Mouse (Mus musculus) myocyte (in vitro differentiated cells): ENCODE measurements around the gene Creld2. TPM values are rescaled to one million over a fixed set of nuclear protein-coding genes. Genes with fewer than 3 reads are reported as not detected.

Experiments used
- H3K27me3 ChIP-seq: one replicate; pipeline ENCODE4 v1.6.1; 2011; ENCODE audit not compliant: control insufficient read depth, insufficient read depth, insufficient read length
- H3K36me3 ChIP-seq: one replicate; pipeline ENCODE4 v1.6.1; 2011; ENCODE audit not compliant: control insufficient read depth, insufficient read depth
- H3K4me2 ChIP-seq: one replicate; pipeline ENCODE4 v1.6.1; 2011; ENCODE audit warnings: low read depth, control low read depth
- H3K4me3 ChIP-seq: one replicate; pipeline ENCODE4 v1.5.1; 2011; ENCODE audit warnings: mild to moderate bottlenecking, control low read depth, moderate library complexity
- H3K79me2 ChIP-seq: one replicate; pipeline ENCODE4 v1.6.1; 2011; ENCODE audit not compliant: control insufficient read depth, insufficient read depth
- H3ac ChIP-seq: one replicate; pipeline ENCODE4 v1.6.1; 2011; ENCODE audit not compliant: control insufficient read depth, insufficient read length
- CEBPB ChIP-seq: IDR thresholded peaks from 2 replicates; pipeline ENCODE4 v1.6.1; 2011; ENCODE audit warnings: mild to moderate bottlenecking, moderate library complexity; ENCODE audit not compliant: poor library complexity, insufficient read depth, severe bottlenecking
- E2F4 ChIP-seq: IDR thresholded peaks from one replicate; pipeline ENCODE4 v1.6.1; 2011; ENCODE audit warnings: mild to moderate bottlenecking, control low read depth, moderate library complexity; ENCODE audit not compliant: insufficient read depth
- MAX ChIP-seq: IDR thresholded peaks from one replicate; pipeline ENCODE4 v1.6.1; 2011; ENCODE audit warnings: low read depth, mild to moderate bottlenecking, control low read depth
- MYOD1 ChIP-seq, 3 experiments: IDR thresholded peaks; one replicate each; pipeline ENCODE4 v1.6.1; 2011; ENCODE audit warnings: control low read depth in 2 of 3, low read depth in 2 of 3, mild to moderate bottlenecking in 2 of 3, moderate library complexity in 1 of 3; ENCODE audit not compliant: insufficient read length in 2 of 3, control insufficient read depth in 1 of 3
- MYOG ChIP-seq, 3 experiments: IDR thresholded peaks; one replicate each; pipeline ENCODE4 v1.6.1; 2011; ENCODE audit warnings: control low read depth in 2 of 3, low read depth in 2 of 3, mild to moderate bottlenecking in 2 of 3; ENCODE audit not compliant: insufficient read length in 2 of 3, control insufficient read depth in 1 of 3, insufficient read depth in 1 of 3
- POLR2A ChIP-seq: IDR thresholded peaks from one replicate; pipeline ENCODE4 v1.6.1; 2011; ENCODE audit warnings: low read depth, mild to moderate bottlenecking, control low read depth, moderate library complexity; ENCODE audit not compliant: insufficient read length
- POLR2AphosphoS2 ChIP-seq: IDR thresholded peaks from one replicate; pipeline ENCODE4 v1.6.1; 2011; ENCODE audit warnings: low read depth, control low read depth; ENCODE audit not compliant: insufficient read length
- REST ChIP-seq: IDR thresholded peaks from one replicate; pipeline ENCODE4 v1.6.1; 2011; ENCODE audit warnings: mild to moderate bottlenecking, control low read depth, moderate library complexity; ENCODE audit not compliant: insufficient read depth, insufficient read length
- SRF ChIP-seq: IDR thresholded peaks from one replicate; pipeline ENCODE4 v1.6.1; 2011; ENCODE audit warnings: low read depth; ENCODE audit not compliant: control insufficient read depth, insufficient read length
- TCF12 ChIP-seq: IDR thresholded peaks from one replicate; pipeline ENCODE4 v1.6.1; 2011; ENCODE audit warnings: mild to moderate bottlenecking, control low read depth; ENCODE audit not compliant: poor library complexity, insufficient read depth, severe bottlenecking
- TCF3 ChIP-seq: IDR thresholded peaks from one replicate; pipeline ENCODE4 v1.6.1; 2011; ENCODE audit warnings: low read depth, control low read depth; ENCODE audit not compliant: insufficient read length
- USF1 ChIP-seq: IDR thresholded peaks from one replicate; pipeline ENCODE4 v1.6.1; 2011; ENCODE audit warnings: low read depth, mild to moderate bottlenecking, control low read depth, moderate library complexity
- polyA plus RNA-seq: library from polyadenylated mRNA; unstranded; fragments of >200 nt; fragmentation: generic; extraction: Trizol; gene quantifications from one replicate; pipeline ENCODE4 v1.2.1, GENCODE M21; 2012; ENCODE audit warnings: missing spikeins

The Creld2 gene
- polyA plus RNA-seq, 1 experiment, result 49.3 TPM

DNA sequence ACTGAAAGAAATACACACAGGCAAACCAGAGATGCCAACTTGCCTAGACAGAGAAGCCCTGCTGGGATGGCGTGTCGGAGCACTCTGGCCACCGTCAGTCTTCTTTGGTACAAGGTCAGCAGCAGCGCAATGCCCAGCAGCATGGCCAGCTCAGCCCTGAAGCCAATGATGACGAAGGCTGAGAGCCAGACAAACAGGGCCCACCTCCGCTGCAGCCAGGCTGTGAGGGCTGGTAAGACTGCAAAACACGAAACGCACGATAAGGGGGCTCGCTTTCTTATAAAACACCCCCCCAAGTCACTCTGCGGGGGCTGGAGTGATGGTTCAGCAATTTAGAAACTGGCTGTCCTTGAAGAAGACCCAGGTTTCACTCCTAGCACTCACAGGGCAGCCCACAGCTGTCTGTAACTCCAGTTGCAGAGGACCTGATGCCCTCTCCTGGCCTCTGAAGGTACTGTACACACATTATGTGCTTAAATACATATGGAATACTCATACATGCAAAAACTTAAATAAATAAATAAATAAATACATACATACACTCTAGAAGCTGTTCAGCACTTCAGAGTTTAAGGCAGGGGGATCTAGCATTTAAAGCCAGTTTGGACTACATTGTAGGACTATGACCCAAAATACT, 4.9 kb upstream of the Creld2 start:
- Histone ChIP-seq H3K4me3 (no peak overlapping the region), H3ac (no peak overlapping the region), H3K27me3 (no peaks in the 10 kb centered on the region), H3K79me2 (peaks cover 11% of the 10 kb centered on the region), H3K4me2 (no peak overlapping the region), H3K36me3 (peaks cover 25% of the 10 kb centered on the region)
- TF ChIP-seq MYOD1 (IDR thresholded peaks at IDR 0.05; ENCODE audit: control insufficient read depth in 1 of 3, insufficient read length in 2 of 3, low read depth in 2 of 3), result no peak
- no peak for TF ChIP-seq POLR2AphosphoS2
- no peak for TF ChIP-seq SRF
- no peak for TF ChIP-seq MAX
- TF ChIP-seq TCF3, result no peak
- TF ChIP-seq TCF12, result no peak
- no peak for TF ChIP-seq CEBPB
- no peak for TF ChIP-seq POLR2A
- no peak for TF ChIP-seq MYOG (IDR thresholded peaks at IDR 0.05; ENCODE audit: control insufficient read depth in 1 of 3, insufficient read depth in 1 of 3, insufficient read length in 2 of 3, low read depth in 2 of 3)
- no peak for TF ChIP-seq E2F4
- TF ChIP-seq REST, result no peak
- no peak for TF ChIP-seq USF1

DNA sequence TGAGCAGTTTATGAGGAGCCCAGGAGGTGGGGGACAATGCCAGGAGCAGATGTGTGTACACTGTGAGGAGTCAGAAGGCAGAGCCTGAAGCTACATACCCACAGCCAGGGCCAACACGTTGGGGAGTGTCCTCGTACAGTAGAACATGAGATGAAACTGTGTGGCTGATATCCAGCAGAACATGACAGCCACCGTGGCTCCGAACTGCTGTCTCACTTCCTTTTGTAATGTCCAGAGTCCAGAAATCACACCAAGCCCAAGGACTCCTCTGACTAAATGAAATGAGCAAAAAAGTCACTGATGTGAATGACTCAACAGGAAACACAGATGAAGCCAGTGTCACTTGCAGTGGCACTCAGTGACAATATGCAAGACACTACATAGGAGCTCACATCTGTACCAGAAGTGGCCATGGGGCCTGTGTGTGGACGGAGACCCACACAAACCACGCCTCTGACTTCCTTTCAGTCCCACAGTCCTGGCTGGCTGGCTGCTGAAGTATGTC, 4.2 kb upstream of the Creld2 start:
- H3K36me3 ChIP-seq, result peaks cover 25% of the 10 kb centered on the region

DNA sequence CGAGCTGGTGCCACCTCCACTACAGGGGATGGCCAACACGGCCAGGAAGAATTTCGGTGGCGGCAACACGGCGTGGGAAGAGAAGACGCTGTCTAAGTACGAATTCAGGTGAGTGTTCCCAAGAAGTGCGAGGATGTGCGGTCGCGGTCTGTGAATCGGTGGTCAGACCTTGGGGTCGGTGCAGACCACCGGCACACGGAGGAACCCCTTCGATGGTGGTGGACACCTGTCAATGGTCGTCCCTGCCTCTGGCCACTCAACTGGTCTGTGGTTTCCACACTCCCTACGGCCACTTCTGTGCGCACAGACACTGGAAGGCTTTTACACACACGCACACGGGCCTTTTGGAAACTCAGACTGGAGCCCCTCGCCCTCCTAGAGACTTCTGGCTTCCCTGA, 459 bp downstream of the Creld2 start:
- Histone ChIP-seq H3K79me2 (peaks cover 20% of the 10 kb centered on the region), H3K4me3 (peak overlapping the region; percentile 61), H3K4me2 (peak overlapping the region; percentile 96), H3K27me3 (no peaks in the 10 kb centered on the region), H3K36me3 (peaks cover 16% of the 10 kb centered on the region), H3ac (peak overlapping the region; percentile 59)
- TF ChIP-seq MYOD1 (IDR thresholded peaks at IDR 0.05; ENCODE audit: control insufficient read depth in 1 of 3, insufficient read length in 2 of 3, low read depth in 2 of 3) (peak in 2 of 3 experiments; percentile 29 to 50), MAX (no peak), MYOG (IDR thresholded peaks at IDR 0.05; ENCODE audit: control insufficient read depth in 1 of 3, insufficient read depth in 1 of 3, insufficient read length in 2 of 3, low read depth in 2 of 3) (no peak)

More for the DNA sequence above, 4.2 kb upstream of the Creld2 start:
- Histone ChIP-seq H3K4me2 (no peak overlapping the region), H3K79me2 (peaks cover 17% of the 10 kb centered on the region), H3ac (no peak overlapping the region), H3K4me3 (no peak overlapping the region), H3K27me3 (no peaks in the 10 kb centered on the region)
- TF ChIP-seq TCF3 (no peak), USF1 (no peak), POLR2AphosphoS2 (no peak), E2F4 (no peak)

DNA sequence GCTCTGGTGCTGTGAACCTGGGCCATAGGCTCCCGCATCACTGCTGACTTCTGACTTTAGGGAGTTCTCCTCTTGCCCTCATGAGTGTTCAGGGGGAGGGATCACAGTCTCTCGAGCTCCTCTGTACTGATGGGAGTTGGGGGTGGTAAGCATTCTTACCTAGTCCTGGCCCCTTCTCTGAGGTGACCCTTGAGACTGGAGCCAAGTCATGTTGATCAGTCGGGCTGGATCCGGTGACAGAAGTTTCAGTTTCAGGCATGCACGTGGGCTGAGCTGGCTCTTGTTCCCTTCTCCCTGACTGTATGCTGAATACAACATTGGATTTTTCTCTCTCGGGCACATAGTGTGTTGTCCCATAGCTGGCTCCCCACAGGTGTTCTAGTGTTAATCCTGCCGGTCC, 2.0 kb downstream of the Creld2 start:
- Histone ChIP-seq H3K4me2 (no peak overlapping the region), H3K4me3 (peak overlapping the region; percentile 61), H3K79me2 (peaks cover 20% of the 10 kb centered on the region), H3K27me3 (no peaks in the 10 kb centered on the region), H3ac (no peak overlapping the region), H3K36me3 (peaks cover 13% of the 10 kb centered on the region)
- TF ChIP-seq TCF3 (no peak), MYOG (IDR thresholded peaks at IDR 0.05; ENCODE audit: control insufficient read depth in 1 of 3, insufficient read depth in 1 of 3, insufficient read length in 2 of 3, low read depth in 2 of 3) (no peak), USF1 (no peak), POLR2AphosphoS2 (no peak), MYOD1 (IDR thresholded peaks at IDR 0.05; ENCODE audit: control insufficient read depth in 1 of 3, insufficient read length in 2 of 3, low read depth in 2 of 3) (no peak), TCF12 (no peak), CEBPB (no peak), SRF (no peak), E2F4 (no peak), MAX (no peak), POLR2A (no peak), REST (no peak)

DNA sequence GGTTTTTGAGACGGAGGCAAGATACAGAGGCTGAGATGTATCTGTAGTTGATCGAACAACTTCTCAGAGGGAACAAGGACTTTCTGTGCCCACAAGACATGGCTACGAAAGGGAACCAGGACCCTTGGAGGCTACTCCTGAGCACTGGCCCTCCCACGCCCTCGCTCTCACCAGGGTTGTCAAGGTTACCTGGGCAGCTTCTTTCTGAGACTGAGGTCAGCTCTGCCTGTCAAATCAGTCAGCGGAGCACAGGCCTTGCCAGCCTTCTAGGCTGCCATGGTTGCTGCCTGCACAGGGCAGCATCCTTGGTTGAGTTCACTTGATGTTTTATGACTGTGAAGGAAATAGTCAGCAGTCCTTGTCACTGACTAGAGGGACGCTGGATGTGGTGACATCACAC, 3.1 kb downstream of the Creld2 start:
- peaks cover 20% of the 10 kb centered on the region for H3K79me2 ChIP-seq
- no peak for TF ChIP-seq SRF
- H3K4me2 ChIP-seq, result no peak overlapping the region
- H3ac ChIP-seq, result no peak overlapping the region
- H3K4me3 ChIP-seq, result no peak overlapping the region
- H3K27me3 ChIP-seq, result no peaks in the 10 kb centered on the region
- peaks cover 13% of the 10 kb centered on the region for H3K36me3 ChIP-seq
